In genomic region chr1:106465243-106465976, GRCm38 (mm10) we compare ENCODE assay signal across 18 mouse cellular contexts.
DNase-seq lines count a peak whose midpoint lies in the region; ATAC-seq and TF ChIP-seq lines count a peak whose summit lies in the region.
"Had no signal": no experiment of that assay in that cellular context is flagged by ENCODE, and none has a peak within 500 bp of the region (broad histone marks: within the 10 kb centered on the region; RNA-seq: fewer than 3 reads in every experiment).

No protein-coding gene starts in this region.

- no peaks in the 10 kb centered on the region for H3K27me3 ChIP-seq in kidney, embryonic 15.5 days
- H3K27me3 ChIP-seq in neural tube, embryonic 15.5 days (replicated peaks) = no peaks in the 10 kb centered on the region
- H3K27me3 ChIP-seq: hindbrain, embryonic 13.5 days; intestine, embryonic 15.5 days; megakaryocyte, embryonic 14.5 days had no signal

- H3K4me3 ChIP-seq in kidney, embryonic 15.5 days (replicated peaks) = no peak overlapping the region
- H3K4me3 ChIP-seq in neural tube, embryonic 15.5 days (replicated peaks) = no peak overlapping the region
- H3K4me3 ChIP-seq: embryonic facial prominence, embryonic 10.5 days; hindbrain, embryonic 13.5 days; intestine, embryonic 15.5 days had no signal

- no peak overlapping the region for H3K4me2 ChIP-seq in kidney, embryonic 15.5 days
- no peak overlapping the region for H3K4me2 ChIP-seq in neural tube, embryonic 15.5 days
- H3K4me2 ChIP-seq: hindbrain, embryonic 13.5 days; intestine, embryonic 15.5 days had no signal

- no peak for TF ChIP-seq CTCF in brain, embryonic 14.5 days (IDR thresholded peaks at IDR 0.05; ENCODE audit: borderline replicate concordance, extremely low read depth, insufficient read depth, insufficient read length)

- no peaks in the 10 kb centered on the region for H3K36me3 ChIP-seq in kidney, embryonic 15.5 days
- no peaks in the 10 kb centered on the region for H3K36me3 ChIP-seq in neural tube, embryonic 15.5 days
- H3K36me3 ChIP-seq: embryonic facial prominence, embryonic 10.5 days; hindbrain, embryonic 13.5 days; intestine, embryonic 15.5 days had no signal

- peak; percentile 36; the same call in 1 of the 2 replicates for ATAC-seq in kidney, embryonic 15.5 days (replicated peaks; ENCODE audit: low FRiP score)
- ATAC-seq in neural tube, embryonic 15.5 days (ENCODE audit: low FRiP score) = peak; percentile 73; the same call in 1 of the 2 replicates
- ATAC-seq: intestine, embryonic 15.5 days had no signal

- no peak for DNase-seq in kidney, postnatal 10 days
- peak; percentile 9 for DNase-seq in brain, embryonic 14.5 days (ENCODE audit: low read depth)
- peak; percentile 9 for DNase-seq in embryo, embryonic 9.5 days (ENCODE audit: extremely low spot score)
- DNase-seq in thymus, postnatal 4 days = no peak
- DNase-seq in cerebellum, postnatal 10 days = no peak
- DNase-seq: adrenal gland, postnatal 14 days; B cell, adult 2 months; cerebellum, adult 18-20 months; heart, adult 18-20 months; kidney, postnatal 25 days; lung, postnatal 14 days; thymus, postnatal 36 days had no signal

- 45% methylated on average over 4 of the region's 4 CpGs for WGBS in kidney, embryonic 15.5 days
- WGBS in neural tube, embryonic 15.5 days = 14% methylated on average over 4 of the region's 4 CpGs

- no peak overlapping the region for H3K27ac ChIP-seq in kidney, embryonic 15.5 days
- H3K27ac ChIP-seq in neural tube, embryonic 15.5 days (replicated peaks) = peak overlapping the region; percentile 18; the same call in 1 of the 2 replicates
- H3K27ac ChIP-seq: embryonic facial prominence, embryonic 10.5 days; hindbrain, embryonic 13.5 days; intestine, embryonic 15.5 days had no signal

- no peak for TF ChIP-seq POLR2A in brain, embryonic 14.5 days (IDR thresholded peaks at IDR 0.05; ENCODE audit: borderline replicate concordance, extremely low read depth, insufficient read depth, insufficient read length, poor library complexity, severe bottlenecking)

- H3K4me1 ChIP-seq in kidney, embryonic 15.5 days = peaks cover 8% of the 10 kb centered on the region; the same call in 1 of the 2 replicates
- peaks cover 13% of the 10 kb centered on the region for H3K4me1 ChIP-seq in neural tube, embryonic 15.5 days
- H3K4me1 ChIP-seq: intestine, embryonic 15.5 days had no signal

- no peaks in the 10 kb centered on the region for H3K9me3 ChIP-seq in kidney, embryonic 15.5 days (replicated peaks)
- H3K9me3 ChIP-seq in neural tube, embryonic 15.5 days (replicated peaks) = no peaks in the 10 kb centered on the region
- H3K9me3 ChIP-seq: embryonic facial prominence, embryonic 10.5 days; hindbrain, embryonic 13.5 days; intestine, embryonic 15.5 days; megakaryocyte, embryonic 14.5 days had no signal

- H3K9ac ChIP-seq in kidney, embryonic 15.5 days = no peak overlapping the region
- no peak overlapping the region for H3K9ac ChIP-seq in neural tube, embryonic 15.5 days (replicated peaks)
- H3K9ac ChIP-seq: hindbrain, embryonic 13.5 days; intestine, embryonic 15.5 days had no signal

Comparison
In these comparisons a context has a peak if more than half of its experiments do, and no peak if none do; other contexts are left out.
1. DNase-seq: peak in brain, embryonic 14.5 days (single experiment) and embryo, embryonic 9.5 days (single experiment); none in kidney, postnatal 10 days (single experiment), thymus, postnatal 4 days (single experiment) and cerebellum, postnatal 10 days (0 of 2).